Mouse (Mus musculus) testis, adult 2 months (tissue): Measurements from ENCODE around the gene Cnot1.

Source experiments
- CTCF ChIP-seq: fragments of 200-500 bp; IDR thresholded peaks from 2 replicates; pipeline ENCODE4 v1.5.1; 2012; ENCODE audit warnings: low read depth, mild to moderate bottlenecking, inconsistent platforms, low read length, moderate library complexity; ENCODE audit not compliant: control insufficient read depth, insufficient read depth, insufficient replicate concordance
- POLR2A ChIP-seq: fragments of 200-500 bp; IDR thresholded peaks from 2 replicates; pipeline ENCODE4 v1.6.1; 2012; ENCODE audit warnings: low read depth, mild to moderate bottlenecking, inconsistent platforms, low read length, moderate library complexity; ENCODE audit not compliant: control insufficient read depth

DNA sequence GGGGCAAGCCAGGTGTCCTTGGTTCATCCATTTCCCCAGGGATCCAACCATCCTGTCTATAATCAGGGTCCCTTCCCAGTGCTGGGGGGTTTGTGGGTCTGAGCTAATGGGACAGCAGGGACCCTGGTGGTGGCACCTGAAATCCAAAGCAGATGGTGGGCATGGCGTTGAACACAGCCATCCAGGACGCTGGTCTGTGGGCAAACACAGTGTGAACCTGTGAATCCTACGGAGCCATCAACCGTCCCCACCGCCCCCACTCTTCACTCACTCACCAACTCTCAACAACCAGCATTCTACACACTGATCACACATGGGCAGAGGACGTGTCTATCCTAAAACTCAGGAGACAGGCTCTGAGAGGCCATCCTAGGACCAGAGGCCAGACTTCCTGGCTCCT, 36.7 kb upstream of the Cnot1 start:
- TF ChIP-seq CTCF (no peak), POLR2A (no peak)
